Mouse (Mus musculus) adrenal gland, postnatal 25 days (tissue): ENCODE measurements at regions not wholly inside any gene's neighbourhood (a gene's known extent, or its start where the extent isn't known, plus 50 kb on each side); places are given as distances from the start of the nearest gene placed in this dataset.

Experiments used
- DNase-seq: peaks from one replicate; pipeline ENCODE4 v3.0.0; 2021; ENCODE audit warnings: mixed read lengths

DNA sequence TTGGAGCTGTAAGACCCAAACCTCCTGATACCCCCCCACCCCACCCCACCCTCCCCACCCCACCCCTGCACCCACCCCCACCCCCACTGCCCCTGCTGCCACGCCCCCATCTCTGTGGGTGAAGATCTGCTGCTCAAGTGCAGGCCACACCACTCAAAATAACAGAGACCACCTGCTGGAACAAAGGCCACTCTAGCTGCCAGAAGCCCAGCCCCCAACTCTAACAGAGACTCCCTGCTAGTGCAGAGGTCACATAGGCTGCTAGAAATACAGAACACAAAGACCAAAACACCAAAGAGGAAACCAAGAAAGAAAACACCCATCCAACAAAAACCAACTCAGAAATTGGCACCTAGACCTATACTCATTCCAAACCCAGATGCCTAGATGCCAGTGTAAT, 58.9 kb downstream of the Olfr267 start:
- DNase-seq: no peak

DNA sequence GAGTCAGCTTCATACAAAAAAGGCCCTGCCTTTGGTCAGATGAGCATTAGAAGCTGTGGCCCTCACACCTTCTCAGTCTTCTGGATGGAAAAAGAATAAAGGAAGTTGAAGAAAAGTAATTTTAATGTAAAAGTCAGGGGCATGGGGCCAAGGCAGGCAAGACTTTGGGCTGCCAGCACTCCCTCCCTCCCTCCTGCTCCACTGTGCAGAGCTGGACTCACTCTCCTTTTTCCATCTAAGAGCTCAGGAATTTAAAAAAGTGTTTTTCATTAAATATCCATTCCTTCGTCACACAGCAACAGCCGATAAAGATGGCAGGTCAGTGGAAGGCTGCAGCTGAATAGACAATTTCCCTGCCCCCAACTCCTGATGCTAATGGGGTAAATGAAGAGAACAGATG, 61.1 kb downstream of the Olfr267 start:
- no peak for DNase-seq

DNA sequence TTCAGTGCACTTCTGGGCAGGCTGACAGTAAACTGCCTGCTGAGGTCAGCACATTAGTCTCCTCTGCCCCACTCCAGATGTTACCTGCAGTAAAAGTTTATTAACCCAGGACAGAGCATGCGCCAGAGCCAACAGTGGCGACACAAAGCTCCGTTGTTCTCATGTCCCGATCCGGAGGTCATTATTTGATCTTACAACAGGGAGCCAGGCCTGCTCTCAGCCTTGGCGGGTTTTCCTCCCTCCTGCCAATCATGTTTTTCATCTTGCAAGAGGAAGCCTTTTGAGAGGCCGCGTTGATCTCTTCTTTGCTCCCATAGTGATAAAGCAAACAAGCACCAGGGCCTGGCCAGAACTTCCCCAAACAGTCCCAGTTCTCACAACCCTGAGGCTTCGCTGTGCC, 64.7 kb downstream of the Olfr267 start:
- no peak for DNase-seq

DNA sequence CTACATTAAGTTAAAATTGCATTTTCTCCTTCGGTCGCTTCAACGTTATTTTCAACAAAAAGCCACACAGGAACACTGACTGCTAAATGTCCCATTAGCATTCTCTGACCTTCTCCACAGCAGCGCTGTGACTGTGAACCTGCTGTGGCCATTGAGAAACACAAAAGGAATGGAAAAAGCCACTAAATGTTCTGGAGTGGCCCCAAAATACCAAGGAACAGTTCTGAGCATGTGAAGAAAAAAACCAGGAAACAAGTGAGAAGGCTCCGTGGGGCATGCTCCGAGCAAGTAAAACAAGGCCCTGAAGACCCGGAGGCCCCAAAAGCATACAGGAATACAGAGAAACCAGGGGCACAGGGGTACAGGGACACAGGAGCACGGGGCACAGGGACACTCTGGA, 66.8 kb downstream of the Olfr267 start:
- DNase-seq: no peak

DNA sequence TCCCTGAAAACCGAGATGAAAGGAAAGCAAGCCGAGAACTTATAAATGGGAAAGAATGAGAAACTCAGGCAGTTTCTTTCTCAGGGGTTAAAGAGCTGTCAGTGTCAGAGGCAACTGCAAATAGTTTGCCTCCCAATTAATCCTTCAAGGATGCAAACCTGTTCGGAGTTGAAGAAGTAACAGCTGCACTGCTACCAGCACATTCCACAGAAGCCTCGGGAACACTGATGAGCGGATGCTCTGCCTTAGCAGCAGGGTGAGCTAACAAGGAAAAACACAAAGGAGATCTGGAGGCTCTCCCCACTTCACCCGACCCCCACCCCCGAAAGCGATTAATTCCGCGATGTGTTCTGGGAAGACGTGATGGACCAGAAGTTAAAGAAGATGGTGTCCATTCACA, 71.1 kb downstream of the Olfr267 start:
- no peak for DNase-seq

DNA sequence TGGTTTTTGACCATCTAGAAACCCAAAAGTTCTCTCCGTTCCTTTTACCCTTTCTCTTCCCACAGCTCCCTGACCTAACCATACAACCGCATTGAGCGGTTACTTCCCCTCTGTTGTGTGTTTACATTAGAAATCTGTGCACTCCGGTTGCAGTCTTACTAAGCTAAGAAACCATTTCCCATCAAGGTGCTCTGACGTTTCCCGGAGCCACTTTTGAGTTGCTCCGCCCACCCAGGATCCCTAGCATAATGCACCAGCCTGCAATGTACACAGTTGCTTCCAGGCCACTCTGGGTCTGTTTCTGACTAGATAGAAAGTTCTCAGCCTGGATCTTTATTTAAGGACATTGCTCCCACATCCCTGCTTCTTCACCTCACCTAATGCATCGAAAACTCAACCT, 71.7 kb downstream of the Olfr267 start:
- DNase-seq: no peak

DNA sequence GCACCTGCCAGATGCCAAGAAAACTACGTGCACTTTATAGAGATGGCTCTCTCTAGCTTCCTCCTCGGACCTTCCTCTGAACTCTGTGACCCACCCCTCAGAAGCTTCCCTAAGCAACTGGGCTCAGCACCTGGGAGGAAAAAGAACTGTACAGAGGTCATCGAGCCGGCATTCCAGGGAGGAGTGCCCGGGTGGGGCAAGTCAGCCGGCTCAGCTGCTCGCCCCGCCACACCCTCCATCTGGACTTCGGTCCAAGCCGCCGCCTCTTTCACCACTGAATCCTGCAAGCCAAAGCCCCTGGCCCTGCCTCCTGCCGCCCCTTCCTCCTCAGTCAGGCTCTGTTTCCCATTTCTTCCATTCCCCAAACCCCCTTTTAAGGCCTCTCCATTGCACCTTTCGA, 73.3 kb downstream of the Olfr267 start:
- DNase-seq: no peak

DNA sequence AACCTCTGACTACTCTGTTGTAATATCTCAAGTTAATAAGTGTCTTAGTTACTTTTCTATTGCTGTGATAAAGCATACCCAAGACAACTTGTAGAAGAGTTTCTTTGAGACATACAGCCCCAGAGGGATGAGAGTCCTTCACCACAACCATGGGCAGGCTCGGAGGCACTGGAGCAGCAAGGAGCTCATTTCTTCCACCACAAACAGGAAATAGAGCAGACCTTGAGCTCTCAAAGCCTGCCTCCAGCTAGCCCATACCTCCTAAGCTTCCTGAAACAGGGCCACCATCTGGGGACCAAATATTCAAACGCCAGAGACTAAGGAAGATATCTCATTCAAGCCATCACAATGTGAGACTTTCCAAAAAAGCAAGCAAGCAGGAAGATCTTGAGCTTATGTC, 74.6 kb downstream of the Olfr267 start:
- DNase-seq: no peak

DNA sequence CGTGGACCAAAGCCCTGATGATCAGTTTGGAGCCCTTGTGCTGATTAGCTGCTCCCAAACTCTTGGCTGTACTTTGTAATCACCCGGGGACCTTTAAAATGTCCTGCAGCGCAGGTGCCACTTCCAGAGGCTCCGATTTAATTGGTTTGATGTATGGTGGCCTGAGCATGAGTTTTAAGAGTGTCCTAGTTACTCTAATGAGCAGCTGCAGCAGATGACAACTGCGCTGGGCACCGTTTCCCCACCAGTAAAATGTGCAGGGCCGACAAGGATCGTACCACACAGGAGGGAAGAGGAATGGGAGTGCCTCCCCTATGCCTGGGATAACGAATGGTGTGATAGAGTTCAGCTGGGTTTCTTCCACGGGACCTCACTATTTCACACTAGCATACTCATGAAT, 75.3 kb downstream of the Olfr267 start:
- DNase-seq: no peak

DNA sequence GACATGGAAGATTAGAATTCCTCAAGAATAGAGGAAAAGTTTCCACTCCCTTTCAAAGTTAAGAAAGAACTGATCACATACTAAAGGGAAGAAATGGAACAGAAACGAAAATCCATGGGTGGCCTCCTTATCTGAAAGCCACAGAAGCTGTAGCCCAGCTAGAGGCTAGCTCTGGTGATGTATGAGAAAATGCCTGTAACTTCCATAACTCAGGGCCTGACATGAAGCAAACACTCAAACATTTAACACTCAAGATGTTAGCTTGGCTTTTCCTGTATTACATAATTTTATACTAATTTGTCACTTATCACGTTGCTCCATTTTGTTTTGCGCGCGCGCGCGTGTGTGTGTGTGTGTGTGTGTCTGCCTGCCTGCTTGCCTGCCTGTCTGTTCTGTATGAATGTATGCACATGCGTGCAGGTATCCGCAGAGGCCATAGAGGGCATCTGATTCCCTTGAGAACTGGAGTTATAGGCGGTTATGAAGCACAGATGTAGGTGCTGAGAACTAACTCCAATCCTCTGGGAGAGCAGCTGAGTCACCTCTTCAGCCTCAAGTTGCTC, 88.2 kb downstream of the Olfr267 start:
- DNase-seq: no peak

DNA sequence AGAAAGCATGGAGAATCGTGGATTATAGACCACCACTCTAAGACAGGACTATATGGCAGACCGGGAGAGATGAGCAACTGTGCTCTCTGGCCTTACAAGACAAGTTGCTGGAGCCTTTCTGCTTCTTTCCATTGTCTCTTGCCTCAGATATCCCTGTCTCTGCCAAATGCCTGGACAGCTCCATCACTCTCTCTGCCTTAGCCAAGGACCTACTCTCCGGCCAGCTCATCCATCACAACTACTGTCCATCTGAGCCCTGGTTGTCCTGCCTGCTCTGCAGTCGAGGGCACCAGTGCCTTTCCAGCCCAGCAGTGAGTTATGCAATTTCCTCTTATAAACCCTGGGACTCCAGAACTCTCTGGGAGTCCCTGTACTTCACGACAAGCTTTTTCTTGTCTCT, 88.7 kb downstream of the Olfr267 start:
- peak; percentile 8 for DNase-seq

DNA sequence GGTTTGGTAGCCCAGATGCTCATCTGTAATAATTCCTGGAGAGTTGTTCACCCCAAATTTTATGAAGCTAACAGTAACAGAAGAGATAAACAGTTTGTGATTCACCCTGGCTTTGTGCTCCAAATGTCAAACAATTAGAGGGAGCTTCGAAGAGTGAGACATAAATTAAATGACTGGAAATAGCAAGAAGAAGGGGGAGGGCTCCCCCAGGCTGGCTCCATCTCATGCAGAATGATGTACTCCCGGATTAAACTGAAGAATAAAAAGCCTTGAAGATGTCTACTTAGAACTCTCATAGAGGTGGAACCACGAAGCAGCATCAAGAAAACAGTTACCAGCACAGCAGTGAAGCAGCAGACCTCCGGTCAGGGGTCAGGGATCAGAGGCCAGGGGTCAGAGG, 90.8 kb downstream of the Olfr267 start:
- DNase-seq: no peak

DNA sequence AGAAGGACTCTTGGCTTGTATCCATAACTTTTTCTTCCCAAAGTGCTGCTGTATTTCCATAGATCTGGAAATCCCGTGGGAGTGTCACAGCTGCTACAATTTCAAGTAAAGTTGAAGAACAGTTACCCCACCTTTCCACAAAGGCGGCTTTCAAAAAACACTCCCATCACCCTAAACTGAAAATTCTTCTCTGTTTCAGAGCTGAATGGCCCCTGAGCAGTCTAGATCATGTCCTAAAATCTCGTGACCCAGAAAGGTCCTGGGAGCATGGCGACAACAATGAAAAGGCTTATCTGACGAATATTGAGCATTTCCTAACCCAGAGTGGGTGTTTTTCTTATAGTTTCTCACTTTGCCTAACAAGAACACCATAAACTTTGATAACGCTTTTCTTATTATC, 92.2 kb downstream of the Olfr267 start:
- no peak for DNase-seq

DNA sequence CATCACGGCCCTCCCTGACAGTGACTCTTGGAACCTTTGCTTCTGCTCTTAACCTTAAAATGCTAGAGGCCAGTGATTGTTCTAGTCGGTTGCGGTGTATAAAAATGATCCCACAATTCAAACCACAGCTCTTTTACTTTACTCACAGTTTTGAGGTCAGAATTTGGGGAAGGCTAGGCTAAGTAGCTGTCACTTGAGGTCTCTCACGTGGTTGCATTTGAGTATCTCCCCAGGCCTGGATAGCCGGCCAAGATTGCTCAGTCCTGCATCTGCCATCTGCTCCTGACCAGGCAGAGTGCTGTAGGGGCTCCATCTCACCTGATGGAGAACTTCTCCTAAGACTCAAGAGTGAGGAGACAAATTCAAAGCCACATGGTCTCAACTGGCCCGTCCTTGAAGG, 94.5 kb downstream of the Olfr267 start:
- DNase-seq: no peak

DNA sequence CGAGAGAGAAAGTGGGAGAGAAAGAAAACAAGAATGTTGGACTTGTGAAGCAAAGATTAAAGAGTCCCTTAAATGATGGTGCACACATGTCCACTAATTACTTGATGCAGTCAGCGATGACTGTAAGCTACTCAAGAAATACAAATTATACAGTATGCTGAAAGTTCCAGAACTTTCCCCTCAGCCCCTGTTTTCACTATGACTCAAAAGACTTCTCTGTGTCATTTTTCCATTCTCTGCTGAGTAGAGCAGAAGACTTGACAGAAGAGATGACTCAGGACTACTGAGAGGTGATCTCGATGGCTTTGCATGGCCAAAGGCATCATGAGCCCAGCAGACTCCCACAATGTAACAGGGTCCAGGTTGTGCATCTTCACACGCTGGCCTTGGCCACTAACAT, 105.6 kb downstream of the Olfr267 start:
- DNase-seq: no peak

DNA sequence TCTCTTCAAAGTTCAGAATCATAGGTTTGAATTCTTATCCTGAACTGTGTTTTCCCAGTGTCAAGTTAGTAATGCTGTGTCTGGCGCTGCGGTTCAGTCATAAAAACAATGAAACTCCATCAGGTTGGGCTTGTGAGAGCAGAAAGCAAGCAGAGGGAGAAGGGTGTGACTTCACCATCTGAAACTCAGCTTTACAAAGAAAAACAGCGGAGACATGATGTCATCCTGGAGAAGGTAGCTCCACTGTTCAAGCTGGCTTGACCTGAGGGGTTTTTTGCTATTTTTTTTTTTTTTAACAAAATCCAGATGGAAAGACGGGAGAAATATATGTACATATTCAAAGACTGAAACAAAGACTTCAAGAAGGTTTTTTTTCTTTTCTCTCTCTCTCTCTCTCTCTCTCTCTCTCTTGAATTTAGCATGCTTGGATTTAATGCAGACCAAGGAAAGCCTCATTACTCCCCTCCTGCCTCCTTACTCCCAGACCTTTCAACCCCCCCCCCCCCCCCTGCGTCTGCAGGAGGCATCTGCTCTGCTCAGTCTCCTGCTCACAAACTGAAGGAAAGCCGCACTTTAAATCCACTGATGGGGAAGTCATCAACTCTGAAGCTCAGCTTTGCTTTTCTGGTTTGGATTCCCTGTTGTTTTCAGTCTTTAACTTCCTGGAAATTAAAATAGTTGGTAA, 109.7 kb downstream of the Olfr267 start:
- no peak for DNase-seq

DNA sequence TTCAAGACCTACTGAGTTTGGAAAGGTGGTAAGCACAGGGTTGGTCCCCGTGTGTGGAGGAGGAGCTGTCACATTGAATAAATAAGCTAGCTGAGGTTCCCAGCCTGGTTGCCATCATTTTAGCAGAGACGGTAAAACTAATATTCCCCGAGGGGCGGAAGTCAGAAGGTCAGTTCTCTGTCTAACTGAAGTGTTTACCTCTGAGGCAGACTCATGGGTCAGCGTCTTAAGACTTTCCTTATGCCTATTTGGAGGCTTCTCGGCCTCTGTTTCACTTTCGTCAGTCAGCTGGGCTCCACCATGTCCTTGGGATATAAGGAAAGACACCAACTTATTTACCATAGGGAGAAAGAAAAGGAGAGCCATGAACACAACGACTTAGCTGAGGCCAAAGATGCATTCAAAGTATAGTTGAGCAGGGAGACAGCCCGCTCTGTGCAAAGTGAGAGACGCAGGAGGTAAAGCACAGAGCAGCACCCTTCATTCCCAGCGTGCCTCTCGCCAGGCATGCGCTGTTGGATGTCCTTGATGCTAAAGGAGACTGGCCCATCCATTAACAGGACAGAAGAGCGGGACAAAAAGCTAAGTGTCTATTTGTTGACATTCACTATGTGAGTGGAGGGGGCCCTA, 116.0 kb downstream of the Olfr267 start:
- DNase-seq: peak; percentile 68

DNA sequence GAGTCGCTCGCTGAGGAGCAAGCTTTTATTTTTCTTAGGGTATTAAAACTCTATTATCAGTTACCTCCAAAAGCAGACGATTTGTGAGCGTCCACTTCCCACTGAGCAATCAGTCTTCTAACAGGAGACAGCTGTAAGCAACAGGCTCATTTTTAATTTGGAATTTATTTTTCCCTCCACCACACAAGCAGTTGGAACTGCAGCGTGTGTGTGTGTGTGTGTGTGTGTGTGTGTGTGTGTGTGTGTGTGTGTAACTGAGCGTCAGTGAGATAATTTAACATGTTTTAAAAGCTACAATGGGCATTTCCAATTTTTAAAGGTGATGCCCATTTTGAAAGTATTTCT, 116.6 kb downstream of the Olfr267 start:
- DNase-seq: no peak

DNA sequence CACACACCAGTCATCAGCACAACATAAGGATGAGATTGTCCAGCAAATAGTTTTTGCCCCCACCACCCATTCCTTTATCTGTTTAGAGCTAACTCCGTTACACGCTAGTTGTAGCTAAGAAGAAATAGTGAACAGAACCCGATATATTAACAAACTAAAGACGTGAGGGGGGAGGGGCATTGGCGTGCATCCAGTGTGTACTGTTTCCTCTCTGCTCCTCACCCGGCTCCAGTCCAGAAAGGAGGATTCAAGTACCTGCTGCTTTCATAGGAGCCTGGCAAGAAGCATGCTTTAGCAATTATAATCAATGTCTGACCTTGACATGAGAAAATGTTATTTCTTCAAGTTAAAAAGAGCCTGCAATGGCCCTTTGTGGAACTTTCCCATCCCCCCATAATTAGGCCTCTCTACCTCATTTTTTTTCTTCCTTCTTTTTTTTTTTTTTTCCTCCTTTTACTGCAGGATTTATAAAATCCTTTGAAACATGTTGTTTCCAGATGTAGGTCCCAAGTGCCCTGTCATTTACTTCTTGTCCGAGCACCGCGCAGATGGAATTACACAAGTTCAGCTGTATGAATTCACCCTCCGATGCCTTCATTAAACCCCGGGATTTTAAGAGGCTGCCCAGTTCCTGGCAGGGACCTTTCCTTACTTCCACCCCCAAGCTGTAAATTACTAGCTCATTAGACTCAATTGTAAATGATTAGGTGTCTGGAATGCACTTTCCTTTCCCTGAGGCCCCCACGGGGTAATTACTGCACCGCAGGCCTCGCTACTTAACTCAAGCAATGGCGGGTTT, 116.6 kb upstream of the Lpar1 start:
- DNase-seq: no peak

DNA sequence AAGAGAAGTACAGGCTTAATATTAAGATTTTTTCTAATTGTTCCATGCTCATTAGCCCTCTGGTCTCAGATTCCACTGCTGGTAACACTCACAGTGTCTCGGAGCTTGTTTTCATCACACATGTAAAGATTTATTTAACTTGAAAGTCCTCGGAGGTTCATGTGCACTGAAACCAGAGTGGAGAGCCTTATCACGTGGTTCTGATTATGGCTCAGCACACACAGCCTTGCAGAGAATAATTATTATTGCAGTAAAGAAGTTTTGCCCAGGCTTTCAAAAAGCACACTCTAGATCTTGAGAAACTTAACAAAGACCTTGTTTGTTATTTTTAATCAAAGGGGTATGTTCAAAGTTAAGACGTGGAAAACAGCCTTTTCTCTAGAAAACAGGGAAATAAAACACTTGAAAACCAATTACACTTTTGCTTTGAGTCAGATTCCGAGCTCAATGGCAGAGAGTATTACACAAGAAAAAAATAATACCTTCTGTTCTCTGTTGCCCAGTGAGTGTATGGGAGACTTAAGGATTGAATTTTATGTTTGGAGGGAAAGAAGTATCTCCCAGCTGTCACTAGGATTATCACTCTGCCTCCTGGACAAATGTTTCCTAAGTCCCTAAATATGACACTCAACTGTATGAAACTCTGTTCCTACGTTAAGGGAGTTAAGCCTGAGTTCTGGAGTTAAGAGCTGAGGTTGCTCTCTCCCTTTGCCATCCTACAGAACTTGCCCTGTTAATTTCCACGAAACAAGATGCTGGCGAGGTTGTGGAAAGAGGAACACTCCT, 114.9 kb upstream of the Lpar1 start:
- no peak for DNase-seq

DNA sequence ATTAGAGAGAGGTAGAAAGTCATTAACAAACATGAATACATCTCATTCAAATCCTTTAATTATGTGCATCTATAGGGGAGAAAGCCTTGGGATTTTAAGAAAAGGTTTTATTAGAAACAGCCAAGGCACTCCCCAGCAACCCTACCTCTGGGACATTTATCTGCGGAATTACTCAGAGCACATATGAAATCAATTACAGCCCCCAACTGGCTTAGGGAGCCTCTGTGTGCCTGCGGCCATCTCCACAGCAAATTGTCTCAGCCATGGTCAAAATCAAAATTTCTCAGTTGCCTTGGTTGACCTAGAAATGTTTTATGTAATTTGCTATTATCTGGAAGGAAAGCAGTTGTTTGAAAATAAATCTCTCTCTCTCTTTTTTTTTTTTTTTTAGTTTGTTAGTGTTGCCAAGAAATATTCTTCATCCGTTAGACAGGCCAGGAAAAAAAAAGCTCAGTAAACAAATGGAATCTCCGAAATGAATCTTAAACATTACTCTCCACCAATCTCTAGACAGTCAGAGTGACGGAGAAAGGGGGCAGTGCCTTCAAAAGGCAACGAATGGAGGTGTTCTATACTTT, 110.0 kb upstream of the Lpar1 start:
- no peak for DNase-seq

DNA sequence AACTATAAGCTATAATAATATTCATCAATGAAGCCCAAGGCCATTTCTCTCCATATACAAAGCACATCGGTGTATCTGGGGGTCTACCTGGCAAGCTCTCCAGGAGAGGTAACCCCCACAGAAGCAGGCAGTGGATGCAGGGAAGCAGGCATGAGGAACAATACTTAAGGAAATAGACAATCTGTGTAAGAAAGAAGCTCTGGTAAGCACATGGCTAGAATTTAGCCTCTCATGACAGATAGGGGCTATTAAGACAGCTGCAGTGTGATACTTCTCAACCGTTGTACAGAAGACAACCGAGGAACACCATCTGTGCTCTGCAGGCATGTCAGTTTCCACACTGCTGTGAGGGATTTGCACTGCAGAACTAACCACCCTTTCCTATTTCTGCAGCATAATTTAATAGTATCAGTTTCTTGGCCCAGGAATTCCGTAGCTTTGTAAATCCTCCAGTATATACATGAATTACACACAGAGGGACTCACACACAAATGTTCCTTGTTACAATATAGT, 108.1 kb upstream of the Lpar1 start:
- no peak for DNase-seq
